Mouse (Mus musculus) MEL (cell line): ENCODE measurements around the gene Slc5a2. TPM values are rescaled to one million over a fixed set of nuclear protein-coding genes. Genes with fewer than 3 reads are reported as not detected.

Experiments
- DNase-seq: peaks from one replicate; pipeline ENCODE4 v3.0.0; 2011; ENCODE audit warnings: low read depth, low spot score
- H3K27ac ChIP-seq: 2 replicates; pipeline ENCODE4 v1.5.1; 2012; ENCODE audit warnings: low read depth, mild to moderate bottlenecking, control low read depth, low read length, moderate library complexity; ENCODE audit not compliant: control insufficient read depth
- H3K27me3 ChIP-seq, 2 experiments: fragments of 150-350 bp in 1 of 2; sonication (generic) in 1 of 2; 2 replicates each; pipeline ENCODE4 v1.6.1; 2012; ENCODE audit warnings: low read length in 2 of 2, mild to moderate bottlenecking in 2 of 2, improper control_type of control experiment in 1 of 2, moderate library complexity in 1 of 2; ENCODE audit not compliant: insufficient read depth in 2 of 2, control insufficient read depth in 1 of 2
- H3K36me3 ChIP-seq, 2 experiments: 2 replicates each; pipeline ENCODE4 v1.6.1; 2012 to 2014; ENCODE audit warnings: low read length in 2 of 2, improper control_type of control experiment in 1 of 2, inconsistent platforms in 1 of 2, mild to moderate bottlenecking in 1 of 2; ENCODE audit not compliant: insufficient read depth in 2 of 2, control insufficient read depth in 1 of 2
- H3K4me1 ChIP-seq, 2 experiments: fragments of 150-350 bp in 1 of 2; sonication (generic) in 1 of 2; 2 replicates each; pipeline ENCODE4 v1.6.1; 2012; ENCODE audit warnings: low read length in 2 of 2, improper control_type of control experiment in 1 of 2, mild to moderate bottlenecking in 1 of 2; ENCODE audit not compliant: insufficient read depth in 2 of 2, control insufficient read depth in 1 of 2
- H3K4me3 ChIP-seq, 2 experiments: fragments of 150-350 bp in 1 of 2; sonication (generic) in 1 of 2; 2 replicates each; pipeline ENCODE4 v1.5.1; 2012; ENCODE audit warnings: low read depth in 2 of 2, low read length in 2 of 2, mild to moderate bottlenecking in 2 of 2, moderate library complexity in 2 of 2, control low read depth in 1 of 2, improper control_type of control experiment in 1 of 2; ENCODE audit not compliant: control insufficient read depth in 1 of 2, insufficient read depth in 1 of 2
- H3K79me2 ChIP-seq: 2 replicates; pipeline ENCODE4 v1.6.1; 2012; ENCODE audit warnings: mild to moderate bottlenecking, low read length, moderate library complexity; ENCODE audit not compliant: control insufficient read depth, poor library complexity, insufficient read depth
- H3K9ac ChIP-seq: 2 replicates; pipeline ENCODE4 v1.6.1; 2012; ENCODE audit warnings: low read depth, mild to moderate bottlenecking, control low read depth, low read length, moderate library complexity; ENCODE audit not compliant: control insufficient read depth, poor library complexity, severe bottlenecking
- H3K9me3 ChIP-seq: fragments of 150-350 bp; sonication (generic); replicated peaks from 2 replicates; pipeline ENCODE4 v1.6.1; 2012; ENCODE audit warnings: mild to moderate bottlenecking, low read length, improper control_type of control experiment, moderate library complexity; ENCODE audit not compliant: insufficient read depth
- BHLHE40 ChIP-seq: IDR thresholded peaks from 2 replicates; pipeline ENCODE4 v1.6.1; 2012; ENCODE audit warnings: low read depth, mild to moderate bottlenecking, inconsistent platforms, low read length, improper control_type of control experiment, borderline replicate concordance
- CHD2 ChIP-seq: IDR thresholded peaks from 2 replicates; pipeline ENCODE4 v1.6.1; 2011; ENCODE audit warnings: low read length, improper control_type of control experiment
- CTCF ChIP-seq, 3 experiments: IDR thresholded peaks in 2 of 3; conservative IDR thresholded peaks in 1 of 3; 2 replicates each; pipeline ENCODE4 v1.5.1; 2011 to 2012; ENCODE audit warnings: low read length in 3 of 3, low read depth in 2 of 3, mild to moderate bottlenecking in 2 of 3, improper control_type of control experiment in 1 of 3, inconsistent platforms in 1 of 3, mixed read lengths in 1 of 3, moderate library complexity in 1 of 3; ENCODE audit not compliant: control insufficient read depth in 1 of 3, insufficient read depth in 1 of 3, poor library complexity in 1 of 3, severe bottlenecking in 1 of 3
- ELF1 ChIP-seq: IDR thresholded peaks from 2 replicates; pipeline ENCODE4 v1.6.1; 2014; ENCODE audit warnings: low read depth, mild to moderate bottlenecking, inconsistent platforms, low read length, improper control_type of control experiment, moderate library complexity
- EP300 ChIP-seq, 2 experiments: IDR thresholded peaks; 2 replicates each; pipeline ENCODE4 v1.6.1; 2011; ENCODE audit warnings: improper control_type of control experiment in 2 of 2, low read length in 2 of 2, low read depth in 1 of 2, mild to moderate bottlenecking in 1 of 2
- ETS1 ChIP-seq: IDR thresholded peaks from 2 replicates; pipeline ENCODE4 v1.6.1; 2012; ENCODE audit warnings: low read depth, mild to moderate bottlenecking, inconsistent platforms, low read length, improper control_type of control experiment, moderate library complexity
- GATA1 ChIP-seq: IDR thresholded peaks from 2 replicates; pipeline ENCODE4 v1.6.1; 2011; ENCODE audit warnings: low read depth, low read length, improper control_type of control experiment
- HCFC1 ChIP-seq: IDR thresholded peaks from 2 replicates; pipeline ENCODE4 v1.6.1; 2012; ENCODE audit warnings: low read depth, mild to moderate bottlenecking, inconsistent platforms, low read length, improper control_type of control experiment, moderate library complexity
- JUND ChIP-seq: IDR thresholded peaks from 2 replicates; pipeline ENCODE4 v1.6.1; 2011; ENCODE audit warnings: low read depth, mild to moderate bottlenecking, improper control_type of control experiment, low read length
- MAFK ChIP-seq: IDR thresholded peaks from 2 replicates; pipeline ENCODE4 v1.6.1; 2011; ENCODE audit warnings: low read depth, mild to moderate bottlenecking, low read length, improper control_type of control experiment, borderline replicate concordance
- MEF2A ChIP-seq: IDR thresholded peaks from 2 replicates; pipeline ENCODE4 v1.6.1; 2014; ENCODE audit warnings: low read depth, mild to moderate bottlenecking, inconsistent platforms, low read length, improper control_type of control experiment; ENCODE audit not compliant: poor library complexity, insufficient replicate concordance, severe bottlenecking; ENCODE audit errors: extremely low read depth
- MXI1 ChIP-seq: IDR thresholded peaks from 2 replicates; pipeline ENCODE4 v1.6.1; 2011; ENCODE audit warnings: mild to moderate bottlenecking, low read depth, low read length, improper control_type of control experiment
- MYB ChIP-seq: IDR thresholded peaks from 2 replicates; pipeline ENCODE4 v1.6.1; 2011; ENCODE audit warnings: mild to moderate bottlenecking, low read depth, low read length, improper control_type of control experiment
- NRF1 ChIP-seq: IDR thresholded peaks from 2 replicates; pipeline ENCODE4 v1.6.1; 2014; ENCODE audit warnings: low read depth, mild to moderate bottlenecking, inconsistent platforms, low read length, improper control_type of control experiment, moderate library complexity; ENCODE audit not compliant: poor library complexity, insufficient read depth, severe bottlenecking
- POLR2A ChIP-seq, 2 experiments: IDR thresholded peaks; 2 replicates each; pipeline ENCODE4 v1.6.1; 2011 to 2012; ENCODE audit warnings: low read length in 2 of 2, mild to moderate bottlenecking in 2 of 2, control low read depth in 1 of 2, improper control_type of control experiment in 1 of 2, low read depth in 1 of 2, moderate library complexity in 1 of 2; ENCODE audit not compliant: control insufficient read depth in 1 of 2, insufficient read depth in 1 of 2, poor library complexity in 1 of 2
- POLR2AphosphoS5 ChIP-seq: IDR thresholded peaks from 2 replicates; pipeline ENCODE4 v1.6.1; 2012; ENCODE audit warnings: low read depth, borderline replicate concordance, mild to moderate bottlenecking, inconsistent platforms, low read length, moderate library complexity, mixed read lengths
- RCOR1 ChIP-seq: IDR thresholded peaks from 2 replicates; pipeline ENCODE4 v1.6.1; 2012; ENCODE audit warnings: low read depth, mild to moderate bottlenecking, inconsistent platforms, low read length, improper control_type of control experiment
- SIN3A ChIP-seq: IDR thresholded peaks from 2 replicates; pipeline ENCODE4 v1.6.1; 2012; ENCODE audit warnings: low read length, improper control_type of control experiment, inconsistent platforms
- TBP ChIP-seq: IDR thresholded peaks from 2 replicates; pipeline ENCODE4 v1.8.0; 2011; ENCODE audit warnings: low read depth, low read length, improper control_type of control experiment
- TCF12 ChIP-seq: IDR thresholded peaks from 2 replicates; pipeline ENCODE4 v1.6.1; 2014; ENCODE audit warnings: low read depth, mild to moderate bottlenecking, inconsistent platforms, low read length, improper control_type of control experiment, moderate library complexity
- UBTF ChIP-seq: IDR thresholded peaks from 2 replicates; pipeline ENCODE4 v1.6.1; 2012; ENCODE audit warnings: low read depth, mild to moderate bottlenecking, inconsistent platforms, low read length, improper control_type of control experiment, moderate library complexity, borderline replicate concordance; ENCODE audit not compliant: insufficient read depth
- USF1 ChIP-seq: IDR thresholded peaks from 2 replicates; pipeline ENCODE4 v1.6.1; 2014; ENCODE audit warnings: low read depth, mild to moderate bottlenecking, inconsistent platforms, low read length, improper control_type of control experiment, moderate library complexity
- USF2 ChIP-seq, 2 experiments: IDR thresholded peaks; 2 replicates each; pipeline ENCODE4 v1.6.1; 2011 to 2012; ENCODE audit warnings: improper control_type of control experiment in 2 of 2, low read length in 2 of 2, borderline replicate concordance in 1 of 2, inconsistent platforms in 1 of 2, low read depth in 1 of 2, mild to moderate bottlenecking in 1 of 2; ENCODE audit not compliant: insufficient read depth in 1 of 2
- ZKSCAN1 ChIP-seq: IDR thresholded peaks from 2 replicates; pipeline ENCODE4 v1.6.1; 2012; ENCODE audit warnings: low read depth, mild to moderate bottlenecking, inconsistent platforms, low read length, improper control_type of control experiment, moderate library complexity
- ZMIZ1 ChIP-seq: IDR thresholded peaks from 2 replicates; pipeline ENCODE4 v1.6.1; 2012; ENCODE audit warnings: low read depth, mild to moderate bottlenecking, inconsistent platforms, low read length, improper control_type of control experiment, moderate library complexity
- ZNF384 ChIP-seq: IDR thresholded peaks from 2 replicates; pipeline ENCODE4 v1.6.1; 2012; ENCODE audit warnings: low read depth, mild to moderate bottlenecking, inconsistent platforms, low read length, improper control_type of control experiment
- polyA plus RNA-seq, 2 experiments: library from polyadenylated mRNA; stranded (reverse) in 1 of 2; unstranded in 1 of 2; fragments of >175 nt in 1 of 2; fragments of >200 nt in 1 of 2; gene quantifications; 2 replicates each; pipeline versions ENCODE4 v1.2.1 to v1.2.4; 2012; ENCODE audit warnings: low replicate concordance in 2 of 2, low read depth in 1 of 2; ENCODE audit not compliant: insufficient read length in 2 of 2, insufficient read depth in 1 of 2, missing spikeins in 1 of 2
- total RNA-seq: library from RNA; depleted of rRNA; stranded (reverse); fragments of 300-350 nt; gene quantifications from 2 replicates; pipeline ENCODE4 v1.2.3, GENCODE M21; 2012

Gene Slc5a2
- total and polyA plus RNA-seq, 3 experiments = 0.25 to 0.58 TPM; not detected in 1

DNA sequence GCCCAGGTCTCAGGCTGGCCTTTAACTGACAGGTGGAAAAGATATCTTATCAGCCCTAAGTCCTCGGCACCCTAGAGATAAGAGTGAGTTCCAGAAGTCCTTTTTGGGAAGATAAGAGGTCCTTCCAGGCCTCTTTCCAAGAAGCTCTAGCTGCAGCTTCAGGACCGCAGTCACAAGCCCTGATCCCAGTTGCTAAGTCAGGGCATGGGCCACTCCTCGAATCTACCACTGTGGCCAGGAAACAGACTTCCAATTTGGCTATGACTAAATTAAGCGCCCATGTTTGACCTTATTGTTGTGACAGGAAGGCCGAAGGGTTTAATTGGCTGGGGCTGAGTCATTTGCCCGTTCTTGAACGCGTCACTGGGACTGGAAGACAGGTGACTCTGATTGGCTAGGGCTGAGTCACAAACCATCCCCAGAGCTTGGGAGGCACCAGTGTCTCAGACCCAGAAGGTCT is 44.8 kb downstream of the Slc5a2 start:
- Histone ChIP-seq H3K36me3 (peaks cover 0 to 13% of the 10 kb centered on the region in 2 experiments; a peak in 2 of 4 replicates), H3K9ac (no peak overlapping the region), H3K27me3 (peaks cover 0 to 2% of the 10 kb centered on the region in 2 experiments; a peak in 1 of 4 replicates), H3K4me1 (peaks cover 4 to 10% of the 10 kb centered on the region in 2 experiments; a peak in 3 of 4 replicates), H3K27ac (no peak overlapping the region), H3K79me2 (no peaks in the 10 kb centered on the region), H3K9me3 (no peaks in the 10 kb centered on the region), H3K4me3 (peak overlapping the region in 1 of 2 experiments; percentile 26; a peak in 2 of 4 replicates)
- DNase-seq = peak; percentile 58
- no peak for TF ChIP-seq CTCF (IDR thresholded peaks at IDR 0.05 in 2 of 3, conservative IDR thresholded peaks at IDR 0.05 in 1 of 3; ENCODE audit: control insufficient read depth in 1 of 3, insufficient read depth in 1 of 3, low read depth in 2 of 3, low read length in 3 of 3, poor library complexity in 1 of 3, severe bottlenecking in 1 of 3)
- peak; percentile 39 to 45; a peak in 2 of 4 replicates for TF ChIP-seq EP300 (IDR thresholded peaks at IDR 0.05; ENCODE audit: low read depth in 1 of 2, low read length in 2 of 2)
- no peak for TF ChIP-seq ELF1
- no peak for TF ChIP-seq CHD2
- no peak for TF ChIP-seq HCFC1
- peak; percentile 55; the same call in 1 of the 2 replicates for TF ChIP-seq TCF12
- no peak; the same call in 1 of the 2 replicates for TF ChIP-seq SIN3A
- TF ChIP-seq ZMIZ1 = no peak
- TF ChIP-seq UBTF = no peak
- TF ChIP-seq ETS1 = no peak
- TF ChIP-seq GATA1 = peak; percentile 69
- no peak for TF ChIP-seq POLR2A (IDR thresholded peaks at IDR 0.05; ENCODE audit: control insufficient read depth in 1 of 2, insufficient read depth in 1 of 2, low read depth in 1 of 2, low read length in 2 of 2, poor library complexity in 1 of 2)
- no peak for TF ChIP-seq POLR2AphosphoS5
- TF ChIP-seq TBP = no peak
- no peak for TF ChIP-seq JUND
- TF ChIP-seq MYB = no peak
- no peak for TF ChIP-seq USF1
- TF ChIP-seq BHLHE40 = no peak
- TF ChIP-seq MXI1 = no peak
- TF ChIP-seq ZKSCAN1 = no peak
- TF ChIP-seq RCOR1 = no peak
- TF ChIP-seq ZNF384 = no peak
- no peak for TF ChIP-seq NRF1
- no peak for TF ChIP-seq USF2 (IDR thresholded peaks at IDR 0.05; ENCODE audit: borderline replicate concordance in 1 of 2, insufficient read depth in 1 of 2, low read depth in 1 of 2, low read length in 2 of 2)
- TF ChIP-seq MEF2A = no peak
- no peak for TF ChIP-seq MAFK
